Mouse (Mus musculus) cerebellum, adult 2 months (tissue): ENCODE measurements around the gene Mis18a.

Experiments used
- CTCF ChIP-seq: fragments of 200-500 bp; IDR thresholded peaks from 2 replicates; pipeline ENCODE4 v1.5.1; 2011; ENCODE audit warnings: low read depth, mild to moderate bottlenecking, control low read depth, low read length, moderate library complexity, borderline replicate concordance; ENCODE audit not compliant: insufficient read depth
- POLR2A ChIP-seq: fragments of 200-500 bp; IDR thresholded peaks from 2 replicates; pipeline ENCODE4 v1.6.1; 2011; ENCODE audit warnings: low read length, control low read depth, borderline replicate concordance; ENCODE audit not compliant: insufficient read depth

GRCm38 (mm10) chr16:90673507-90674354, 53.5 kb downstream of the Mis18a start:
- TF ChIP-seq CTCF (peak; percentile 45), POLR2A (no peak)
